Mouse (Mus musculus): ENCODE measurements around the gene Kcnk16. TPM values are rescaled to one million over a fixed set of nuclear protein-coding genes. Genes with fewer than 3 reads are reported as not detected.

Gene Kcnk16
- polyA plus RNA-seq, 1 experiment from 2014 or later, result 4.8 TPM

DNA sequence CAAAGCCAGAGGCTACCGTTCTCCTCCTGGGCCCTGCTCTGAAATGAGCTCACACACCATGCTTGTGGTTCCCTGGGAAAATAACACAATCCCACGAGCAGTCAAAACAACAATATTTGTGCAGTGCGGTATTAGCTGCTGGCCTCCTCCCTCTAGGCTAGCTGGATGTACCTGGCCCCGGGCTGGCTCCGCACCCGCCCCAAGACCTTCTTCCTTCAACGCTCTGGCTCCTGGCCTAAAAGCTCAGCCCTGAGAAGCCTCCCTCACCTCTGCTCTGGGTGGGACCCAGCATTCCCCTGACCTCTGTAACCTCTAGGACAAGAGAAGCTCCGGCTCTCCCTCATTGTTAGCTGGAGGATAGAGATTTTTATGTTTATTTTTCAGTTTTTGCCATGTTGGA, 26.5 kb downstream of the Kcnk16 start:
- no peak overlapping the region for H3K9ac ChIP-seq (ENCODE audit: low read length)
- 70% methylated on average over 8 of the region's 8 CpGs for WGBS
- H3K4me1 ChIP-seq (replicated peaks; ENCODE audit: control insufficient read depth, insufficient read depth), result no peaks in the 10 kb centered on the region
- H3K27ac ChIP-seq (replicated peaks), result no peak overlapping the region
- no peak overlapping the region for H3K4me2 ChIP-seq (replicated peaks; ENCODE audit: low read depth)
- H3K4me3 ChIP-seq (ENCODE audit: low read depth, low read length), result no peak overlapping the region
- H3K9me3 ChIP-seq (ENCODE audit: control insufficient read depth, low read length), result no peaks in the 10 kb centered on the region
- TF ChIP-seq CTCF (IDR thresholded peaks at IDR 0.05; ENCODE audit: low read depth) (no peak), EP300 (optimal IDR thresholded peaks at IDR 0.05) (no peak)
- no peaks in the 10 kb centered on the region for H3K27me3 ChIP-seq (ENCODE audit: control insufficient read depth, insufficient read depth, low read length)
- ATAC-seq (ENCODE audit: low FRiP score, low TSS enrichment), result no peak
- H3K36me3 ChIP-seq (ENCODE audit: control insufficient read depth, insufficient read depth, low read length), result no peaks in the 10 kb centered on the region
- DNase-seq (ENCODE audit: low spot score), result no peak

DNA sequence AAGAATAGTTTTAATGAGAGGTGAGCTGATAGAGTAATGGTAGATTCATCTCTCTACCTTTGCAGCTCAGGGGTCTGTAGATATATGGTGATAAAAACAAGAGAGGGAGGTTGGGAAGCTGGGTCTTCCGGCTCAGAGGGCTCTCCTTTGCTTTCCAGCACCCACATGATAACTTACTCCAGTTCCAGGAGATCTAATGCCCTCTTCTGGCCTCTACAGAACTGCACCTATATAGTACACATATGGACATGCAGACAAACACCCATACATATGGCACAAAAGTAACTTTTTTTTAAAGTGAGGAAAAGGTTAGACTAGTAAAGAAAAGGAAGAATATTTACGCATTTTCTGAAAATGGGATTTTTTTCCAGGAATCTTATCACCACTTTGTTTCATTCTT, 34.6 kb downstream of the Kcnk16 start:
- H3K9ac ChIP-seq (ENCODE audit: low read length), result no peak overlapping the region
- H3K4me1 ChIP-seq (replicated peaks; ENCODE audit: control insufficient read depth, insufficient read depth), result no peaks in the 10 kb centered on the region
- TF ChIP-seq CTCF (IDR thresholded peaks at IDR 0.05; ENCODE audit: low read depth), result 0 out of 2 replicates have a peak, but pooled peaks have one; percentile 10
- TF ChIP-seq EP300 (optimal IDR thresholded peaks at IDR 0.05), result no peak
- no peaks in the 10 kb centered on the region for H3K27me3 ChIP-seq (ENCODE audit: control insufficient read depth, insufficient read depth, low read length)
- DNase-seq (ENCODE audit: low spot score) (no peak), ATAC-seq (ENCODE audit: low FRiP score, low TSS enrichment) (no peak)
- no peaks in the 10 kb centered on the region for H3K36me3 ChIP-seq (ENCODE audit: control insufficient read depth, insufficient read depth, low read length)
- H3K4me2 ChIP-seq (replicated peaks; ENCODE audit: low read depth), result no peak overlapping the region
- H3K4me3 ChIP-seq (ENCODE audit: low read depth, low read length), result no peak overlapping the region
- 88% methylated on average over 2 of the region's 2 CpGs for WGBS
- no peaks in the 10 kb centered on the region for H3K9me3 ChIP-seq (ENCODE audit: control insufficient read depth, low read length)
- no peak overlapping the region for H3K27ac ChIP-seq (replicated peaks)

DNA sequence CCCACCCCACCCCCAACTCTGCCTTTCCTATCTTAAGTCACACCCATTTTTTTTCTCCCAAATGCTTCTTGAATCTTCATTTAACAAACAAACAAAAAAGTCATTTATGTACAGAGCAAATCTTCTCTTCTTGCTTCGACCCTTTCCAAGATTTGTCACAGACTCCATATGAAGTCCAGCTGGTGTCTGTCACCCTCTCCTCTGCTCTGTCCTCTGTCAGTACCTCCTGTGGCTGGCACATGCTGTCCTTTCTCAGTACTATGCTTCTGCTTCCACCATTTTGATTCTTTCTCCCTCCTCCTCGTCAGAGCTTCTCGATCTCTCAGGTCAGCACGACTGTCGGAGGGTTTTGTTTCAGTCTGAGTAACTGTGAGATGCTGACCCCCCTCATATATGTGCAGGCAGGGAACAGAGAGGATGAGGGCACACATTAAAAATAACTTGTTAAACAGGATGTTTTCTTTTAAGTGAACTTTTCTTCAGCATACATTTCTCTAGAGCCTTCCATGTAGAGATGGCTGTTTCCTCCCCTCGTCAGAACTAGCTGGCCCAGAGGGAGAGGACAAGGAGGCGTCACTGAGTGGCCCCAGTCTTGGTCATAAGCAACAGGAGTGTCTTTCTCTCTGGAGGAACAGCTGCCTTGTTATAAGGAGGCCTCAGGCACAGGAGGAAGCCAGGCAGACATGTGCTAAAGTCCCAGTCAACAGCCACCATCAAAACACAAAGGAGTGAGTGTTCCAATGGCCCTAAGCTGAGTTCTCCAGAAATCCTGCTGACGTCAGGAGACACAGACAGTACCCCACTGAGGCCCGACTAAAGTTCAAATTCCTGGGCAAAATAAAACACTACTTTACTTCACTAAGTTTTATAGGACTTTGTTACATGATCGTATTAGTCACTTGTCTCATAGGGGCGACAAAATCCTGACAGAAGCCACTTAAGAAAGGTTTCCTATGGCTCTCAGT, 35.7 kb downstream of the Kcnk16 start:
- 66% methylated on average over 11 of the region's 11 CpGs for WGBS
- Histone ChIP-seq H3K9me3 (ENCODE audit: control insufficient read depth, low read length) (no peaks in the 10 kb centered on the region), H3K27me3 (ENCODE audit: control insufficient read depth, insufficient read depth, low read length) (no peaks in the 10 kb centered on the region), H3K27ac (replicated peaks) (no peak overlapping the region), H3K4me3 (ENCODE audit: low read depth, low read length) (no peak overlapping the region), H3K4me2 (replicated peaks; ENCODE audit: low read depth) (no peak overlapping the region), H3K9ac (ENCODE audit: low read length) (no peak overlapping the region), H3K36me3 (ENCODE audit: control insufficient read depth, insufficient read depth, low read length) (no peaks in the 10 kb centered on the region), H3K4me1 (replicated peaks; ENCODE audit: control insufficient read depth, insufficient read depth) (no peaks in the 10 kb centered on the region)
- no peak for DNase-seq (ENCODE audit: low spot score)
- no peak for TF ChIP-seq EP300 (optimal IDR thresholded peaks at IDR 0.05)
- no peak for TF ChIP-seq CTCF (IDR thresholded peaks at IDR 0.05; ENCODE audit: low read depth)
- no peak for ATAC-seq (ENCODE audit: low FRiP score, low TSS enrichment)

DNA sequence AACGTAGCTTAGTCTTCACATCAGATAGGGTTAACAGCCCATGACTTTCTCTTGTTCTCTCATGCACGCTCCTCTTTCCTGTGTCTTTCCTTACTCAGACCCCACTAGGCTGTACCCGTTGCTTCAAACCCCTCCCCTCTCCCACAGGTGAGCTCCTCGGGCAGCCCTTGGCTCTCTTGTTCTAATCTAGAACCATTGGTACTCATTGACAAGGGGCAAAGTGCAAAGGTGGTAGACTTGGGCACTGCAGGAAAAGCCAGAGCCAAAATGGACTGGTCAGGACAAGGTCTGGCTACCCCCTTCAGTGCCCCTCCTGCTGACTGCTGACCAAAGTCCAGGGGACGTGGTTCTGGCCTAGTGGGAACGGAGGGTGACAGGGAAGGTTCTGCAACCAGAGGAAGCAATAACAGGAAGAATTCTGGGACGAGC, 38.9 kb downstream of the Kcnk16 start:
- no peaks in the 10 kb centered on the region for H3K4me1 ChIP-seq (replicated peaks; ENCODE audit: control insufficient read depth, insufficient read depth)
- WGBS, result 70% methylated on average over 7 of the region's 7 CpGs
- no peak overlapping the region for H3K4me2 ChIP-seq (replicated peaks; ENCODE audit: low read depth)
- TF ChIP-seq EP300 (optimal IDR thresholded peaks at IDR 0.05), result no peak
- TF ChIP-seq CTCF (IDR thresholded peaks at IDR 0.05; ENCODE audit: low read depth), result no peak
- ATAC-seq (ENCODE audit: low FRiP score, low TSS enrichment) (peak; percentile 56; the same call in 1 of the 2 replicates), DNase-seq (ENCODE audit: low spot score) (peak; percentile 46)
- no peak overlapping the region for H3K4me3 ChIP-seq (ENCODE audit: low read depth, low read length)
- H3K36me3 ChIP-seq (ENCODE audit: control insufficient read depth, insufficient read depth, low read length), result no peaks in the 10 kb centered on the region
- no peaks in the 10 kb centered on the region for H3K9me3 ChIP-seq (ENCODE audit: control insufficient read depth, low read length)
- H3K27ac ChIP-seq (replicated peaks), result peak overlapping the region; percentile 69
- H3K27me3 ChIP-seq (ENCODE audit: control insufficient read depth, insufficient read depth, low read length), result no peaks in the 10 kb centered on the region
- H3K9ac ChIP-seq (ENCODE audit: low read length), result no peak overlapping the region

DNA sequence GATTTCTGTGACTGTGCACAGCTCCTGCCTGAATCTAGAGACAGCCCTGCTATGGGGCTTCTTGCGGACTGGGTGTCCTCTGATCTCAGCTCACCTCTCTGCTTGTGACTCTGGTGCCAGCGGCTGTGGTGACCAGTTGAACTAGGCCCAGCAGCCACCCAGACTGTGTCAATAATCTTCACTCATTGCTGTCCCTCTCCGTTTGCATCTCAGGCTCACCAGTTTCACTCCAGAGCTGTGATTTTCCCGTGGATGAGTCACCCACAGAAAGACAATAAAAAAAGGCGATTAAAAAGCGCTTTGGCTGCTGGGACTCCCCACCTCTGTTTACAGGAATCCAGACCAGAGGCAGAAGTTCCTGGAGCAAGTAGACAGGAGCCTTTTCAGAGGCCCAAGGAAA, 39.6 kb downstream of the Kcnk16 start:
- Histone ChIP-seq H3K9ac (ENCODE audit: low read length) (no peak overlapping the region), H3K4me1 (replicated peaks; ENCODE audit: control insufficient read depth, insufficient read depth) (no peaks in the 10 kb centered on the region), H3K4me3 (ENCODE audit: low read depth, low read length) (no peak overlapping the region), H3K36me3 (ENCODE audit: control insufficient read depth, insufficient read depth, low read length) (no peaks in the 10 kb centered on the region), H3K9me3 (ENCODE audit: control insufficient read depth, low read length) (no peaks in the 10 kb centered on the region), H3K4me2 (replicated peaks; ENCODE audit: low read depth) (no peak overlapping the region), H3K27me3 (ENCODE audit: control insufficient read depth, insufficient read depth, low read length) (no peaks in the 10 kb centered on the region), H3K27ac (replicated peaks) (peak overlapping the region; percentile 69)
- ATAC-seq (ENCODE audit: low FRiP score, low TSS enrichment), result peak; percentile 77
- peak; percentile 59 for DNase-seq (ENCODE audit: low spot score)
- TF ChIP-seq EP300 (optimal IDR thresholded peaks at IDR 0.05) (no peak), CTCF (IDR thresholded peaks at IDR 0.05; ENCODE audit: low read depth) (no peak)
- 51% methylated on average over 6 of the region's 6 CpGs for WGBS

DNA sequence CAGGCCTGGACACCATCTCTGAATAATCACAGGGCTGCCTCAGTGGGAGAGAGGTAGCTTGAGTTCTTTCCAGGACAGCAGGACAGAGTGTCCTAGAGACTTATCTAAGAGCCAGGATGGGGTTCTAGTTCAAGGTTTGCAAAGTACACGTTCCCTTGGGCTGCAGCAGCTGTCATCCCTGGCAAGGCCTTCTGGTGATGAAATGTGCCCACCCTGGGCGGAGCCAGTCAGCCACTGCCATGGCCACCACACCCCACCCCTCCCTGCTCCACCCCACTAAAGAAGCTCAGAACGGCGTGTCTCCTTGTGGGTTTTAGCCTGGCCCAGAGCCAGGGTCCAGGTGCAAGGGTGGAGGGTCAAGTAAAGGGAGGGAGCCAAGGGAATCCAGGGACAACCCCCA, 40.7 kb downstream of the Kcnk16 start:
- Histone ChIP-seq H3K27me3 (ENCODE audit: control insufficient read depth, insufficient read depth, low read length) (no peaks in the 10 kb centered on the region), H3K4me2 (replicated peaks; ENCODE audit: low read depth) (no peak overlapping the region), H3K4me3 (ENCODE audit: low read depth, low read length) (no peak overlapping the region), H3K36me3 (ENCODE audit: control insufficient read depth, insufficient read depth, low read length) (no peaks in the 10 kb centered on the region), H3K27ac (replicated peaks) (no peak overlapping the region), H3K9ac (ENCODE audit: low read length) (no peak overlapping the region), H3K9me3 (ENCODE audit: control insufficient read depth, low read length) (no peaks in the 10 kb centered on the region), H3K4me1 (replicated peaks; ENCODE audit: control insufficient read depth, insufficient read depth) (no peaks in the 10 kb centered on the region)
- TF ChIP-seq CTCF (IDR thresholded peaks at IDR 0.05; ENCODE audit: low read depth) (no peak), EP300 (optimal IDR thresholded peaks at IDR 0.05) (no peak)
- 30% methylated on average over 4 of the region's 4 CpGs for WGBS
- DNase-seq (ENCODE audit: low spot score), result peak; percentile 51
- ATAC-seq (ENCODE audit: low FRiP score, low TSS enrichment), result no peak
